Mouse (Mus musculus) cerebellum, postnatal 10 days (tissue): ENCODE data around the gene Pigx.

Source experiments
- DNase-seq, 2 experiments: peaks; one replicate each; pipeline ENCODE4 v3.0.0; 2021; ENCODE audit warnings: mixed read lengths in 2 of 2

Pigx gene

DNA sequence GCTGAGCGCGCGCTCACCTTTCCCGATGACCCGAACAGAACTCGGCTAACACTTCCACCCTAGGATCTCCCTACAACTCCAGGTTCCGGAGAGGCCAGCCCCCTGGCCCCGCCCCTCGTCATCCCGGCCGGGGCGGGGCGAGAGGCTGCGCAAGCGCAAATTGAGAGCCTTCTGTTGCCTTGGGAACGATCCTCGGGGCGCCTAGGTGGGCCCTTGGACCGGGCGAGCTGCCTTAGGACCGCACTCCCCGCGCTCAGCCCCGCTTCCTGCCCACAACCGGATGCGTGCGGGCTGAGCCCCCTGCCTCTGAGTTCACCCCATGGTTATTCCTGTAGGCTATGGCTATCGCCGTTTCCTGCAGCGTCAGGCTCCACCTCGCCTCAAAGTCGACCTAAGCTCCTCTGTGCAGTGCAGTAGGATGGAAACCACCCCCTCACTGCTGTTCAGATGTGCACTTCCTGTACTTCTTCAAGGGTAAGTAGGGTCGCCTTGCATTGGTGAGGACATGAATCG lies at the start of gene Pigx, which contains the start of gene Cep19:
Gene Pigx (minus strand): TSS at position 103 of the 513 bp plus-strand sequence.
Gene Cep19 (plus strand): TSS at position 163 of the 513 bp plus-strand sequence.
- DNase-seq: peak; percentile 94 to 96

GRCm38 (mm10) chr16:32147589-32148207 lies 48.2 kb upstream of the Pigx start:
- no peak for DNase-seq

GRCm38 (mm10) chr16:32144592-32144991 lies 45.1 kb upstream of the Pigx start:
- DNase-seq: no peak

- DNase-seq: peak in 1 of 2 experiments; percentile 14
Observed at GRCm38 (mm10) chr16:32143766-32144165, 44.2 kb upstream of the Pigx start.

GRCm38 (mm10) chr16:32138954-32139353 lies 39.4 kb upstream of the Pigx start:
- DNase-seq: no peak

DNA sequence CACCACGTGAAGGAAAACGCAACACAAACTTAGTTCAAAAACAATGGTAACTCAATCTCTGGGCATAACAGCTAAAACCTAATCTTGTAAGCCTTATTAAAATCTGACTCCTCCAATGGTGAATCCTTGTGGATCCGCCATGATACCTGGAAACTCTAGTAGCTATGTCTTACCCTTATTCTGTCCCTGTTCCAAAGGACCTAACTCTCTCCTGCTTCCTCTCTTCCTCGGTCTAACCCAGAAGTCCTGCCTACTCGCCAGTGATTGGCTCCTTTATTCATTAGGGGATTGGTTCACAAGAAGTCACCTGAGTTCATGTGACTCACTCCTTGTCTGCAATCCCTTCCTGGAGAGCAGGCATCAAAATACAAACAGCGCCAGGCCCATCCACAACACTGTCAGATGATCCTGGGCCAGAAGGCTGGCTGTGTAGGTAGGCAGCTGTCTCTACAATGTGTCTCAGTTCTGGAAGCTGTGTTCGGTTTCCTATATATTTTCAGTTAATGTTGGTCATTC lies 36.4 kb upstream of the Pigx start:
- no peak for DNase-seq

GRCm38 (mm10) chr16:32133148-32133547 lies 33.6 kb upstream of the Pigx start:
- no peak for DNase-seq

DNA sequence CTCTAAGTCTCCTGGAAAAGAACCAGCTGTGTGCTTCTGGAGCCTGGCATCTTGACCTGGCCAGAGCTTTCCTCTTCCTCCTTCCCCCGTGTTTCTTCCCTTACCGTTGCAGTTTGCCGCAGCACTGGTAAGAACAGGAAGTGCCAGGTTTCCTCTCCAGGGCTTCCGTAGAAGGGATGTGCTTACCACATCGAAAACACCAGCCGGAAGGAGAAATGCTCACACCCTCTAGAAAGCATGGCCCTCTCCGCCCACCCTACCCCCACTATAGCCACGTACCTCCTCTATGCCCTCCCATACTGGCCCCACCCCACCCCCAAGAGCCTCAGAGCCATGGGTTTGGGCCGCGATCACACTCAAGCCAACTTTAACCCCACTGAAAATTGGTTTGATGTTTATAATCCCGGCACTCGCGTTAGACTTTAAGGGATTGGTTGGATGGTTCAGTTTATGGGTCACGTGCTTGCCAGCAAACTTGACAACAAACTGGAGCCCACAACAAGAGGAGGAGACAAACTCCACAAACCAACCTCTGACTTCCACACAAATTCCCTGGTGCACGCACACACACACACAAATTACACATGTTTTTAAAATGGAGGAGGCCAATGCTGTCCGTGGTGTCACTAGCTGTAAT lies 30.8 kb upstream of the Pigx start:
- no peak for DNase-seq

GRCm38 (mm10) chr16:32129449-32130189 lies 30.1 kb upstream of the Pigx start:
- no peak for DNase-seq

GRCm38 (mm10) chr16:32127046-32127445 lies 27.5 kb upstream of the Pigx start:
- no peak for DNase-seq

GRCm38 (mm10) chr16:32125364-32125763 lies 25.8 kb upstream of the Pigx start:
- DNase-seq: no peak

GRCm38 (mm10) chr16:32124444-32125335 lies 25.1 kb upstream of the Pigx start:
- DNase-seq: no peak

- no peak for DNase-seq
Observed at GRCm38 (mm10) chr16:32124020-32124419, 24.5 kb upstream of the Pigx start.

- no peak for DNase-seq
Observed at GRCm38 (mm10) chr16:32120454-32120853, 20.9 kb upstream of the Pigx start.

DNA sequence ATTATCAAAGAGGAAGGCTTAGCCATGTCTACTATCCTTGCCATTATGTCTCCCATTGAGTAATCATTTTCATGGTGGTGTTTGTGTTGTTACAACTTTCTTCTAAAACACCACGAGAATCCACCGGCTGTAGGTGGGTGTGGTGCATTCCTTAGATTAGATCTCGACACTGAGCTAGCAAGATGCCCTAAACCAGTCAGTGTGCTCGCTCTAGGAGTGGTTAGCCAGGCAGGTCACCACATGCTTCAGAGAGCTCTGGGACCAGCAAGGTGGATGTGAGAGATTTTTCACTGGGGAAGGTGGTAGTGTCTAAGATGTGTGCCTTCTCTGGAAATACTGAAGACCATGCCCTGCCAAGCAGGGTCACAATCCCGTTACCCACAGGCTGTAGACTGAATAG lies 16.6 kb upstream of the Pigx start:
- DNase-seq: no peak

GRCm38 (mm10) chr16:32115781-32116180 lies 16.2 kb upstream of the Pigx start:
- no peak for DNase-seq

GRCm38 (mm10) chr16:32114968-32115695 lies 15.6 kb upstream of the Pigx start:
- peak; percentile 90 to 93 for DNase-seq

DNA sequence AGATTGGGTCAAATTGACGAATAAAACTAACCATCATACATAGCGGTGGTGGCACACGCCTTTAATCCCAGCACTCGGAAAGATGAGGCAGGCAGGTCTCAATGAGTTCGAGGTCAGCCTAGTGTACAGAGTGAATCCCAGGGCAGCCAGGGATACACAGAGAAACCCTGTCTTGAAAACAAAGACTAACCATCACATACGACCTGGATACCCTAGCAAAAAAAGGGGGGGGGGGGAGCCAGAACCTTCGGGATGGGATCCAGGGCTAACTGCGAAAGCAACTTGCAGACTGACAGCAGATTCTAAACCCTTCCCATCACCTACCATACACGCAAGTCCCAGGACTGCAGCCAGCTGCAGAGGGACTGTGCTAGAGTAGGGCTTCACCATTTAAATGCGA lies 14.9 kb upstream of the Pigx start:
- no peak for DNase-seq

- DNase-seq: peak; percentile 53 to 58
Observed at GRCm38 (mm10) chr16:32113541-32114218, 14.1 kb upstream of the Pigx start.

DNA sequence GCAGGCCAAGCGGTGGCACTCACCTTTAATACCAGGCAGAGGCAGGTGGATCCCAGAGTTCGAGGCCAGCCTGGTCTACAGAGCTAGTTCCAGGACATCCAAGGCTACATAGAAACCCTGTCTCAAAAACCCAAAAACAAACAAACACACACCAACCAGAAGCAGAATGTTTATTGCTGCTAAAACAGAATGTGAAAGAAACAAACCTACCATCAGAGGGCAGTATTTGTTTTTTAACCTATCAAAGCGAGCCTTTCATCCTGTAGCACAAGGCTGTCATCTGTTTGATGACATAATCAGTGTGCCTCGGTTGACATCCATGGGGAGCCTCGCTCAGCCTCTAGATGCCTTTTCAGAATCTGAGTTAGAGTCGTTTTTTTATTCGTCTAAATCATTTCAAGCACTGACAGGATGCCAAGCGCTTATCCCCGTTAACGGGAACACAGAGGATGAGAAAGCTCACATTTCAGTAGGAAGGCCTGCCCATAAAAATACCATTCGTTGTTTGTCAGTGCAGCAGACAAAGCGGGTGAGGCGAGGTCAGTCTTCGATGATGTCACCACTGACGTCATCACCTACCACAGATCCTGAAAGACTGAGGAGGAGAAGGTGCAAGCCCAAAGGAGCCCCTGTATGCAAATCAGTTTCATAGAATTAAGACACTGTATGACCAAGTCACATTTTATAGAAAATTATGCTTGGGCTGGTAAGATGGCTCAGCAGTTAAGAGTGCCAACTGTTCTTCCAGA lies 11.6 kb upstream of the Pigx start:
- DNase-seq: peak; percentile 20 to 53
